Mouse (Mus musculus) stomach, embryonic 14.5 days (tissue): ENCODE measurements around the gene Nampt. TPM values are rescaled to one million over a fixed set of nuclear protein-coding genes. Genes with fewer than 3 reads are reported as not detected.

Experiments
- ATAC-seq: fragments of 200-750 bp; cut with Nextera tagmentation; 2 replicates; pipeline ENCODE4 v1.8.0; 2017; ENCODE audit warnings: low read depth, moderate TSS enrichment; ENCODE audit not compliant: insufficient number of reproducible peaks, insufficient read depth, low FRiP score
- H3K27ac ChIP-seq: fragments of 300-500 bp; sonication (generic); 2 replicates; pipeline ENCODE4 v1.5.1; 2014; ENCODE audit warnings: mild to moderate bottlenecking, low read length, moderate library complexity, mixed read lengths
- H3K27me3 ChIP-seq: fragments of 300-500 bp; sonication (generic); 2 replicates; pipeline ENCODE4 v1.6.1; 2014; ENCODE audit warnings: low read length, control low read depth, mixed read lengths; ENCODE audit not compliant: control insufficient read depth, insufficient read depth
- H3K36me3 ChIP-seq: fragments of 300-500 bp; sonication (generic); 2 replicates; pipeline ENCODE4 v1.6.1; 2014; ENCODE audit warnings: mild to moderate bottlenecking, control low read depth, low read length, moderate library complexity, mixed read lengths; ENCODE audit not compliant: control insufficient read depth, insufficient read depth
- H3K4me1 ChIP-seq: fragments of 300-500 bp; sonication (generic); 2 replicates; pipeline ENCODE4 v1.6.1; 2014; ENCODE audit warnings: low read length, control low read depth, mixed read lengths; ENCODE audit not compliant: control insufficient read depth, insufficient read depth
- H3K4me2 ChIP-seq: fragments of 300-500 bp; sonication (generic); replicated peaks from 2 replicates; pipeline ENCODE4 v1.6.1; 2014; ENCODE audit warnings: low read depth, low read length, control low read depth
- H3K4me3 ChIP-seq: fragments of 300-500 bp; sonication (generic); 2 replicates; pipeline ENCODE4 v1.5.1; 2014; ENCODE audit warnings: low read depth, low read length, control low read depth
- H3K9ac ChIP-seq: fragments of 300-500 bp; sonication (generic); replicated peaks from 2 replicates; pipeline ENCODE4 v1.6.1; 2014; ENCODE audit warnings: low read depth, mild to moderate bottlenecking, control low read depth, low read length, moderate library complexity, mixed read lengths
- H3K9me3 ChIP-seq: fragments of 300-500 bp; sonication (generic); 2 replicates; pipeline ENCODE4 v1.6.1; 2016; ENCODE audit warnings: low read depth, low read length, control low read depth; ENCODE audit not compliant: control insufficient read depth
- WGBS: fragments of 180-500 bp; shearing (Covaris S2); extraction: QIAGEN DNeasy Blood & Tissue Kit; methylation state at CpG from one replicate; pipeline ENCODE4 v1.1.7; 2014; 5-methylcytosine and 5-hydroxymethylcytosine counted together
- polyA plus RNA-seq: library from polyadenylated mRNA; unstranded; fragments of >200 nt; fragmentation: Nextera tagmentation; extraction: Ambion mirVana; gene quantifications from 2 replicates; pipeline ENCODE4 v1.2.1, GENCODE M21; 2014

The Nampt gene
- polyA plus RNA-seq, 1 experiment from 2014 or later = 27.2 TPM

GRCm38 (mm10) chr12:32893212-32893611 is 73.9 kb downstream of the Nampt start:
- Histone ChIP-seq H3K4me1 (0 out of 2 replicates have a peak, but pooled peaks cover 3% of the 10 kb centered on the region), H3K4me3 (no peak overlapping the region), H3K36me3 (no peaks in the 10 kb centered on the region), H3K27ac (no peak overlapping the region), H3K9me3 (no peaks in the 10 kb centered on the region), H3K9ac (no peak overlapping the region), H3K27me3 (no peaks in the 10 kb centered on the region), H3K4me2 (no peak overlapping the region)
- no peak for ATAC-seq
- 32% methylated on average over 12 of the region's 12 CpGs for WGBS

GRCm38 (mm10) chr12:32895806-32896205 is 76.5 kb downstream of the Nampt start:
- ATAC-seq = no peak
- no peak overlapping the region for H3K9ac ChIP-seq

GRCm38 (mm10) chr12:32896496-32896895 is 77.2 kb downstream of the Nampt start:
- no peak overlapping the region for H3K27ac ChIP-seq
- WGBS = 83% methylated on average over 7 of the region's 7 CpGs
- 0 out of 2 replicates have a peak, but pooled peaks cover 3% of the 10 kb centered on the region for H3K4me1 ChIP-seq
- no peaks in the 10 kb centered on the region for H3K36me3 ChIP-seq
- no peak overlapping the region for H3K4me2 ChIP-seq
- ATAC-seq = no peak
- H3K9me3 ChIP-seq = no peaks in the 10 kb centered on the region
- H3K27me3 ChIP-seq = no peaks in the 10 kb centered on the region
- no peak overlapping the region for H3K4me3 ChIP-seq
- H3K9ac ChIP-seq = no peak overlapping the region

More at GRCm38 (mm10) chr12:32895806-32896205, 76.5 kb downstream of the Nampt start:
- H3K9me3 ChIP-seq = no peaks in the 10 kb centered on the region
- 0 out of 2 replicates have a peak, but pooled peaks cover 3% of the 10 kb centered on the region for H3K4me1 ChIP-seq
- H3K36me3 ChIP-seq = no peaks in the 10 kb centered on the region
- no peak overlapping the region for H3K27ac ChIP-seq
- no peak overlapping the region for H3K4me3 ChIP-seq
- H3K4me2 ChIP-seq = no peak overlapping the region
- 88% methylated on average over 1 of the region's 1 CpGs for WGBS
- no peaks in the 10 kb centered on the region for H3K27me3 ChIP-seq

- H3K27me3 ChIP-seq = no peaks in the 10 kb centered on the region
- no peak overlapping the region for H3K4me3 ChIP-seq
- no peaks in the 10 kb centered on the region for H3K9me3 ChIP-seq
- no peak overlapping the region for H3K4me2 ChIP-seq
- no peak overlapping the region for H3K27ac ChIP-seq
- peak; percentile 72; the same call in 1 of the 2 replicates for ATAC-seq
- H3K36me3 ChIP-seq = no peaks in the 10 kb centered on the region
- WGBS = 49% methylated on average over 13 of the region's 13 CpGs
- H3K4me1 ChIP-seq = 0 out of 2 replicates have a peak, but pooled peaks cover 3% of the 10 kb centered on the region
- no peak overlapping the region for H3K9ac ChIP-seq
Measured at GRCm38 (mm10) chr12:32897199-32898120, 78.1 kb downstream of the Nampt start.

GRCm38 (mm10) chr12:32901005-32901404 is 81.7 kb downstream of the Nampt start:
- WGBS = 78% methylated on average over 3 of the region's 3 CpGs
- Histone ChIP-seq H3K27me3 (no peaks in the 10 kb centered on the region), H3K36me3 (no peaks in the 10 kb centered on the region), H3K9me3 (no peaks in the 10 kb centered on the region), H3K4me1 (no peaks in the 10 kb centered on the region), H3K4me3 (no peak overlapping the region), H3K4me2 (no peak overlapping the region), H3K9ac (no peak overlapping the region), H3K27ac (no peak overlapping the region)
- ATAC-seq = no peak

Other genes starting within 250 kb of the Nampt start
- 137 and 150 TPM in 2 replicates for gene Sypl, start 134.3 kb downstream of the Nampt start, polyA plus RNA-seq